Mouse (Mus musculus): ENCODE measurements at regions not wholly inside any gene's neighbourhood (a gene's known extent, or its start where the extent isn't known, plus 50 kb on each side); places are given as distances from the start of the nearest gene placed in this dataset.
A peak's percentile ranks its signal among the peaks of the same experiment; 100 is the strongest.

GRCm38 (mm10) chr15:96881519-96882170 is 174.1 kb downstream of the Slc38a4 start:
- DNase-seq (ENCODE audit: extremely low read depth, low read depth, low spot score), result no peak

- DNase-seq (ENCODE audit: extremely low read depth, low read depth, low spot score), result peak; percentile 65
Measured at GRCm38 (mm10) chr15:96880066-96880465, 175.7 kb downstream of the Slc38a4 start.

GRCm38 (mm10) chr15:96878796-96879195 is 177.0 kb downstream of the Slc38a4 start:
- DNase-seq (ENCODE audit: extremely low read depth, low read depth, low spot score), result peak; percentile 97

GRCm38 (mm10) chr15:96877931-96878330 is 177.8 kb downstream of the Slc38a4 start:
- peak; percentile 97 for DNase-seq (ENCODE audit: extremely low read depth, low read depth, low spot score)

GRCm38 (mm10) chr15:96877271-96877670 is 177.7 kb upstream of the Slc38a2 start:
- no peak for DNase-seq (ENCODE audit: extremely low read depth, low read depth, low spot score)

- DNase-seq (ENCODE audit: extremely low read depth, low read depth, low spot score), result no peak
Measured at GRCm38 (mm10) chr15:96874145-96874544, 174.6 kb upstream of the Slc38a2 start.

- no peak for DNase-seq (ENCODE audit: extremely low read depth, low read depth, low spot score)
Measured at GRCm38 (mm10) chr15:96873562-96873961, 174.0 kb upstream of the Slc38a2 start.

GRCm38 (mm10) chr15:96873126-96873525 is 173.6 kb upstream of the Slc38a2 start:
- DNase-seq (ENCODE audit: extremely low read depth, low read depth, low spot score), result no peak

- no peak for DNase-seq (ENCODE audit: extremely low read depth, low read depth, low spot score)
Measured at GRCm38 (mm10) chr15:96867701-96868100, 168.2 kb upstream of the Slc38a2 start.

- no peak for DNase-seq (ENCODE audit: extremely low read depth, low read depth, low spot score)
Measured at GRCm38 (mm10) chr15:96865932-96866331, 166.4 kb upstream of the Slc38a2 start.

- no peak for DNase-seq (ENCODE audit: extremely low read depth, low read depth, low spot score)
Measured at GRCm38 (mm10) chr15:96857709-96858108, 158.2 kb upstream of the Slc38a2 start.

GRCm38 (mm10) chr15:96851970-96852768 is 152.6 kb upstream of the Slc38a2 start:
- DNase-seq (ENCODE audit: extremely low read depth, low read depth, low spot score), result peak; percentile 96

GRCm38 (mm10) chr15:96848150-96848549 is 148.6 kb upstream of the Slc38a2 start:
- no peak for DNase-seq (ENCODE audit: extremely low read depth, low read depth, low spot score)

GRCm38 (mm10) chr15:96845221-96845620 is 145.7 kb upstream of the Slc38a2 start:
- DNase-seq (ENCODE audit: extremely low read depth, low read depth, low spot score), result no peak

GRCm38 (mm10) chr15:96844290-96844689 is 144.8 kb upstream of the Slc38a2 start:
- DNase-seq (ENCODE audit: extremely low read depth, low read depth, low spot score), result no peak

- no peak for DNase-seq (ENCODE audit: extremely low read depth, low read depth, low spot score)
Measured at GRCm38 (mm10) chr15:96843589-96843988, 144.1 kb upstream of the Slc38a2 start.

GRCm38 (mm10) chr15:96842881-96843280 is 143.4 kb upstream of the Slc38a2 start:
- no peak for DNase-seq (ENCODE audit: extremely low read depth, low read depth, low spot score)

- no peak for DNase-seq (ENCODE audit: extremely low read depth, low read depth, low spot score)
Measured at GRCm38 (mm10) chr15:96836670-96837069, 137.1 kb upstream of the Slc38a2 start.

- no peak for DNase-seq (ENCODE audit: extremely low read depth, low read depth, low spot score)
Measured at GRCm38 (mm10) chr15:96834862-96835261, 135.3 kb upstream of the Slc38a2 start.

GRCm38 (mm10) chr15:96834162-96834843 is 134.8 kb upstream of the Slc38a2 start:
- DNase-seq (ENCODE audit: extremely low read depth, low read depth, low spot score), result no peak

- DNase-seq (ENCODE audit: extremely low read depth, low read depth, low spot score), result no peak
Measured at GRCm38 (mm10) chr15:96832389-96832788, 132.9 kb upstream of the Slc38a2 start.

- DNase-seq (ENCODE audit: extremely low read depth, low read depth, low spot score), result no peak
Measured at GRCm38 (mm10) chr15:96831256-96831655, 131.7 kb upstream of the Slc38a2 start.
